Mouse (Mus musculus) embryonic fibroblast, embryonic 13.5 days (primary cell): Measurements from ENCODE around the gene Rbfox3.

Source experiments
- CTCF ChIP-seq: IDR thresholded peaks from 2 replicates; pipeline ENCODE4 v1.5.1; 2011; ENCODE audit warnings: mild to moderate bottlenecking, control low read depth, low read length, moderate library complexity, borderline replicate concordance; ENCODE audit not compliant: insufficient read depth
- POLR2A ChIP-seq: IDR thresholded peaks from 2 replicates; pipeline ENCODE4 v1.6.1; 2011; ENCODE audit warnings: low read depth, mild to moderate bottlenecking, control low read depth, low read length, moderate library complexity

- no peak for TF ChIP-seq POLR2A
- no peak for TF ChIP-seq CTCF
These were observed 243.0 kb downstream of the Rbfox3 start for GRCm38 (mm10) chr11:118668351-118668750.
